Mouse (Mus musculus): ENCODE data around the gene Fbxo24. TPM values are rescaled to one million over a fixed set of nuclear protein-coding genes. Genes with fewer than 3 reads are reported as not detected.

Fbxo24 gene
- polyA plus RNA-seq, 1 experiment from 2014 or later: 0.23 TPM

GRCm38 (mm10) chr5:137582702-137583101 lies 46.1 kb downstream of the Fbxo24 start:
- H3K9ac ChIP-seq (replicated peaks; ENCODE audit: low read depth, low read length): peak overlapping the region; percentile 61; the same call in 1 of the 2 replicates
- no peak overlapping the region for H3K4me3 ChIP-seq (replicated peaks; ENCODE audit: low read length)
- no peak for ATAC-seq
- no peak overlapping the region for H3K27ac ChIP-seq (ENCODE audit: low read length)
- no peaks in the 10 kb centered on the region; the same call in 1 of the 2 replicates for H3K27me3 ChIP-seq (replicated peaks; ENCODE audit: control insufficient read depth, insufficient read depth, low read length)
- no peaks in the 10 kb centered on the region for H3K36me3 ChIP-seq (ENCODE audit: control insufficient read depth, insufficient read depth)
- whole genome bisulfite sequencing: 51% methylated on average over 8 of the region's 8 CpGs
- H3K9me3 ChIP-seq (ENCODE audit: control insufficient read depth, low read length): no peaks in the 10 kb centered on the region
- H3K4me2 ChIP-seq (ENCODE audit: low read length): peak overlapping the region; percentile 53; the same call in 1 of the 2 replicates
- no peaks in the 10 kb centered on the region; the same call in 1 of the 2 replicates for H3K4me1 ChIP-seq (replicated peaks; ENCODE audit: control insufficient read depth, insufficient read depth, low read length)

- Histone ChIP-seq H3K27me3 (replicated peaks; ENCODE audit: control insufficient read depth, insufficient read depth, low read length) (no peaks in the 10 kb centered on the region; the same call in 1 of the 2 replicates), H3K4me1 (replicated peaks; ENCODE audit: control insufficient read depth, insufficient read depth, low read length) (no peaks in the 10 kb centered on the region; the same call in 1 of the 2 replicates), H3K27ac (ENCODE audit: low read length) (no peak overlapping the region), H3K9me3 (ENCODE audit: control insufficient read depth, low read length) (no peaks in the 10 kb centered on the region), H3K4me3 (replicated peaks; ENCODE audit: low read length) (no peak overlapping the region), H3K9ac (replicated peaks; ENCODE audit: low read depth, low read length) (no peak overlapping the region), H3K4me2 (ENCODE audit: low read length) (no peak overlapping the region), H3K36me3 (ENCODE audit: control insufficient read depth, insufficient read depth) (no peaks in the 10 kb centered on the region)
- 87% methylated on average over 6 of the region's 6 CpGs for WGBS
- no peak for ATAC-seq
These were observed 48.6 kb downstream of the Fbxo24 start for GRCm38 (mm10) chr5:137580246-137580645.

DNA sequence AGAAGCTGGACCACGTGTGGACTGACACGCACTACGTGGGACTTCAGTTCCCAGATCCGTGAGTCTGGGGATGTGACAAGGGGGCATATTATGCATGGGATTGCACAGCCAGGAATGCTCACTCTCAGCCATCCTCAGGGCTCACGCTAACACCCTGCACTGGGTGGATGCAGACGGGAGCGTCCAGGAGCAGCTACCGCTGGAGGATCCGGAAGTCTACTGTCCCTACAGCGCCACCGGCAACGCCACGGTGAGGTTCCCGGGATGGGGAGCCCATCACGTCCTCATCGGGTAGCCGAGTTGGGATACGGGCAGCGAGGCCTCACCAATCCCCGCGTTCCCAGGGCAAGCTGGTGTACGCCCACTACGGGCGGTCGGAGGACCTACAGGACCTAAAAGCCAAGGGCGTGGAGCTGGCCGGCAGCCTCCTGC lies 54.3 kb downstream of the Fbxo24 start:
- WGBS: 5% methylated on average over 27 of the region's 27 CpGs

DNA sequence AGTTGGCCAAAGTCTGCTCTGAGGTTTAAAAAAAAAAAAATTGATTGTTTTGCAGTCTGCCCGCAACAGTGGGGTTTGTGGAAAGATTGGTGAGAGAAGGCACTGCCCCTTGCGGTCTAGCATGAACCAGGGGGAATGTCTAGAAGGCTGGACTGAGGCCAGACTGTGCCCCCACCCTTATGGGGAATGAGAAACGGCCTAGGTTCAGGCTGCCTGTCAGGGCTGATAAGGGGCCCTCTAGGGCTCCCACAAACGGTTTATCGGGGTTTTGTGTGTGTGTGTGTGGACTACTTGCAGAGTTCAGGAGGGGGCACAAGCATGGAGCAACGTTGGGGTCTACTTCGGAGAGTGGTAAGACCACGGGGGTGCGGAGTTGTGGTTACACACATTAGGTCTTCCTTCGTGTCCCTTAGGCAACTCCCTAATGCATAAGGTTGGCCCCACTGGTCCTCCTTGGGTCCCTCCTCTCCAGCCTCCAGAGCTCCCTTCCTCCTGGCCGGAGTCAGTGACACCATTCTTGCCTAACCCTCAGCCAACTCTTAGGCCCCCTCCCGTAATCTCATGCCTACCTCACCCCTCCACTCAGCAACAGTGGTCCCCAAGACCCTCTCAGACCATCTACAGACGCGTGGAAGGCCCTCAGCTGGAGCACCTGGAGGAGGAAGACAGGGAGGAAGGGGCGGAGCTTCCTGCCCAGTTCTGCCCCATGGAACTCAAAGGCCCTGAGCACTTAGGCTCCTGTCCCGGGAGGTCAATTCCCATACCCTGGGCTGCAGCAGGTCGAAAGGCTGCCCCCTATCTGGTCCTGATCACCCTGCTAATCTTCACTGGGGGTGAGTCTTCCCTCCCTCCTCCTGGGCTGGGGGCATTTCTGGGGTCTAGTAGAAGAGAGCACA lies 57.9 kb downstream of the Fbxo24 start:
- H3K4me1 ChIP-seq (replicated peaks; ENCODE audit: control insufficient read depth, insufficient read depth, low read length): no peaks in the 10 kb centered on the region; the same call in 1 of the 2 replicates
- no peak overlapping the region for H3K27ac ChIP-seq (ENCODE audit: low read length)
- H3K9me3 ChIP-seq (ENCODE audit: control insufficient read depth, low read length): no peaks in the 10 kb centered on the region
- no peak overlapping the region for H3K4me2 ChIP-seq (ENCODE audit: low read length)
- H3K9ac ChIP-seq (replicated peaks; ENCODE audit: low read depth, low read length): no peak overlapping the region
- H3K27me3 ChIP-seq (replicated peaks; ENCODE audit: control insufficient read depth, insufficient read depth, low read length): no peaks in the 10 kb centered on the region; the same call in 1 of the 2 replicates
- H3K4me3 ChIP-seq (replicated peaks; ENCODE audit: low read length): no peak overlapping the region
- peaks cover 2% of the 10 kb centered on the region; the same call in 1 of the 2 replicates for H3K36me3 ChIP-seq (ENCODE audit: control insufficient read depth, insufficient read depth)
- no peak for ATAC-seq
- WGBS: 82% methylated on average over 17 of the region's 17 CpGs

More for the DNA sequence above, 54.3 kb downstream of the Fbxo24 start:
- Histone ChIP-seq H3K36me3 (ENCODE audit: control insufficient read depth, insufficient read depth) (no peaks in the 10 kb centered on the region), H3K27ac (ENCODE audit: low read length) (no peak overlapping the region), H3K9me3 (ENCODE audit: control insufficient read depth, low read length) (no peaks in the 10 kb centered on the region), H3K9ac (replicated peaks; ENCODE audit: low read depth, low read length) (peak overlapping the region; percentile 50), H3K4me2 (ENCODE audit: low read length) (peak overlapping the region; percentile 50), H3K4me1 (replicated peaks; ENCODE audit: control insufficient read depth, insufficient read depth, low read length) (no peaks in the 10 kb centered on the region; the same call in 1 of the 2 replicates), H3K27me3 (replicated peaks; ENCODE audit: control insufficient read depth, insufficient read depth, low read length) (no peaks in the 10 kb centered on the region; the same call in 1 of the 2 replicates), H3K4me3 (replicated peaks; ENCODE audit: low read length) (peak overlapping the region; percentile 16)
- ATAC-seq: no peak

GRCm38 (mm10) chr5:137570181-137570580 lies 58.6 kb downstream of the Fbxo24 start:
- H3K4me1 ChIP-seq (replicated peaks; ENCODE audit: control insufficient read depth, insufficient read depth, low read length): no peaks in the 10 kb centered on the region; the same call in 1 of the 2 replicates
- H3K9ac ChIP-seq (replicated peaks; ENCODE audit: low read depth, low read length): no peak overlapping the region
- H3K27me3 ChIP-seq (replicated peaks; ENCODE audit: control insufficient read depth, insufficient read depth, low read length): no peaks in the 10 kb centered on the region; the same call in 1 of the 2 replicates
- no peak overlapping the region for H3K27ac ChIP-seq (ENCODE audit: low read length)
- H3K4me2 ChIP-seq (ENCODE audit: low read length): no peak overlapping the region
- no peak overlapping the region for H3K4me3 ChIP-seq (replicated peaks; ENCODE audit: low read length)
- ATAC-seq: no peak
- H3K9me3 ChIP-seq (ENCODE audit: control insufficient read depth, low read length): no peaks in the 10 kb centered on the region
- peaks cover 2% of the 10 kb centered on the region; the same call in 1 of the 2 replicates for H3K36me3 ChIP-seq (ENCODE audit: control insufficient read depth, insufficient read depth)
- WGBS: 65% methylated on average over 7 of the region's 7 CpGs

DNA sequence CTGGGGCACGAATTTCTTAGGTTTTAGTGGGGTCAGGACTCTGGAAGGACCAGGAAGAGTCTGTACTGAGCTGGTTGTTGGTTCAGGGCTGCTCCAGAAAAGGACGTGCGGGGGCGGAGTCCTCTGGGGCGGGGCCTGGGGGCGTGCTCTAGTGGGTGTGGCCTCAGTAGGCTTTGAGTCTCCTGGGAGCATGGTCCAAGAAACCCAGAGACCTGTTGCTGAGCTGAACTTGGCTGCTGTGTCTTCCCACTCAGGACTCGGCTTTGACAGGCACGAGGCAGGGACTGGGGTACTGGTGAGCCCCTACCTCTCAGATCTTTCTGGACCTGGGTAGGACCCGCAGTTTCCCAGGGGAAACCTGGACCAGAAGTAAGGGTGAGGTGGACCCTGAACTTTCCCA lies 59.1 kb downstream of the Fbxo24 start, which contains the start of gene Tfr2:
Gene Tfr2, plus strand, starts transcription at position 176 of the 400 bp plus-strand sequence.
- ATAC-seq: no peak
- Histone ChIP-seq H3K9ac (replicated peaks; ENCODE audit: low read depth, low read length) (no peak within 1 kb of the TSS), H3K36me3 (ENCODE audit: control insufficient read depth, insufficient read depth) (peaks cover 5% of the 10 kb centered on the region), H3K4me1 (replicated peaks; ENCODE audit: control insufficient read depth, insufficient read depth, low read length) (no peaks in the 10 kb centered on the region; the same call in 1 of the 2 replicates), H3K4me3 (replicated peaks; ENCODE audit: low read length) (no peak within 1 kb of the TSS), H3K9me3 (ENCODE audit: control insufficient read depth, low read length) (no peaks in the 10 kb centered on the region), H3K4me2 (ENCODE audit: low read length) (no peak within 1 kb of the TSS), H3K27me3 (replicated peaks; ENCODE audit: control insufficient read depth, insufficient read depth, low read length) (no peaks in the 10 kb centered on the region; the same call in 1 of the 2 replicates), H3K27ac (ENCODE audit: low read length) (no peak within 1 kb of the TSS)
- WGBS: 38% methylated on average over 9 of the region's 9 CpGs

DNA sequence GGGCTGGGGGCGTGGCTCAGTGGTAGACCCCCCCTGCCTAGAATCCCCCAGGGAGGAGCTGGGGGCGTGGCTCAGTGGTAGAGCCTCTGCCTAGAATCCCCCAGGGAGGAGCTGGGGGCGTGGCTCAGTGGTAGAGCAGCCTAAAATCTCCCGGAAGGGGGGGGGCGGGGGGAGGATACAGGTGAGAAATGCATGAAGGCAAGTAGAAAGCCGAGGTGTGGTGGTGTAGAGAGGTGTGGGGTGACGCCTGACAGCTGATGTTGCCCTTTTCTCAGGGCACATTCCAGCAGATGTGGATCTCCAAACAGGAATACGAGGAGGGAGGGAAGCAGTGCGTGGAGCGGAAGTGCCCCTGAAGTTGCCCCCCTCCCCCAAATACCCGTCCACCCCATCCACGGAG lies 59.8 kb downstream of the Fbxo24 start:
- Histone ChIP-seq H3K4me2 (ENCODE audit: low read length) (no peak overlapping the region), H3K9ac (replicated peaks; ENCODE audit: low read depth, low read length) (no peak overlapping the region), H3K27ac (ENCODE audit: low read length) (no peak overlapping the region), H3K4me1 (replicated peaks; ENCODE audit: control insufficient read depth, insufficient read depth, low read length) (no peaks in the 10 kb centered on the region), H3K36me3 (ENCODE audit: control insufficient read depth, insufficient read depth) (peaks cover 6% of the 10 kb centered on the region), H3K4me3 (replicated peaks; ENCODE audit: low read length) (no peak overlapping the region), H3K9me3 (ENCODE audit: control insufficient read depth, low read length) (no peaks in the 10 kb centered on the region), H3K27me3 (replicated peaks; ENCODE audit: control insufficient read depth, insufficient read depth, low read length) (no peaks in the 10 kb centered on the region; the same call in 1 of the 2 replicates)
- no peak for ATAC-seq
- WGBS: 73% methylated on average over 12 of the region's 12 CpGs

GRCm38 (mm10) chr5:137568223-137568798 lies 60.5 kb downstream of the Fbxo24 start:
- WGBS: 89% methylated on average over 8 of the region's 8 CpGs
- Histone ChIP-seq H3K9me3 (ENCODE audit: control insufficient read depth, low read length) (no peaks in the 10 kb centered on the region), H3K4me1 (replicated peaks; ENCODE audit: control insufficient read depth, insufficient read depth, low read length) (no peaks in the 10 kb centered on the region), H3K27me3 (replicated peaks; ENCODE audit: control insufficient read depth, insufficient read depth, low read length) (no peaks in the 10 kb centered on the region), H3K9ac (replicated peaks; ENCODE audit: low read depth, low read length) (no peak overlapping the region), H3K4me3 (replicated peaks; ENCODE audit: low read length) (no peak overlapping the region), H3K4me2 (ENCODE audit: low read length) (no peak overlapping the region), H3K36me3 (ENCODE audit: control insufficient read depth, insufficient read depth) (peaks cover 6% of the 10 kb centered on the region), H3K27ac (ENCODE audit: low read length) (no peak overlapping the region)
- no peak for ATAC-seq

- no peak overlapping the region for H3K9ac ChIP-seq (replicated peaks; ENCODE audit: low read depth, low read length)
- H3K27ac ChIP-seq (ENCODE audit: low read length): no peak overlapping the region
- H3K4me1 ChIP-seq (replicated peaks; ENCODE audit: control insufficient read depth, insufficient read depth, low read length): no peaks in the 10 kb centered on the region; the same call in 1 of the 2 replicates
- 94% methylated on average over 5 of the region's 5 CpGs for WGBS
- no peak for ATAC-seq
- H3K36me3 ChIP-seq (ENCODE audit: control insufficient read depth, insufficient read depth): peaks cover 6% of the 10 kb centered on the region
- no peaks in the 10 kb centered on the region for H3K27me3 ChIP-seq (replicated peaks; ENCODE audit: control insufficient read depth, insufficient read depth, low read length)
- no peak overlapping the region for H3K4me3 ChIP-seq (replicated peaks; ENCODE audit: low read length)
- H3K4me2 ChIP-seq (ENCODE audit: low read length): no peak overlapping the region
- H3K9me3 ChIP-seq (ENCODE audit: control insufficient read depth, low read length): no peaks in the 10 kb centered on the region
These were observed 62.4 kb downstream of the Fbxo24 start for GRCm38 (mm10) chr5:137566416-137566815.

Data from forebrain, embryonic 16.5 days (tissue).